Mouse (Mus musculus): Measurements from ENCODE around the gene Plscr5. TPM values are rescaled to one million over a fixed set of nuclear protein-coding genes. Genes with fewer than 3 reads are reported as not detected.

The Plscr5 gene
- 1.1 and 1.2 TPM in 2 replicates for polyA plus RNA-seq (2015; fragmentation: Nextera tagmentation; extraction: Ambion mirVana)

DNA sequence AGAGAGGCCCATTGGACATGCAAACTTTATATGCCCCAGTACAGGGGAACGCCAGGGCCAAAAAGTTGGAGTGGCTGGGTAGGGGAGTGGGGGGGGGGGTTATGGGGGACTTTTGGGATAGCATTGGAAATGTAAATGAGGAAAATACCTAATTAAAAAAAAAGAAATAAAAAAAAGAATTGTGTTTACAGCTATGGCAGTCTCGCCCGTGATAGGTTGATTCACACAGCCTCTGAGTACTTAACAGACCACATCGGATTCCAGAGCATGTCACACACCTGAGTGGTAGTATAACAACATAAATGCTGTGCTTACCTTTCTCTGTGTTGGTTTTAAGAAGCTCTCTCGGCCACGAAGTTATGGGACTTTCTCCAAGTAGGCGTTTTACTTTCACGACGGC, at the start of gene Plscr5:
Plscr5 (plus strand) TSS at position 301 of the 400 bp plus-strand sequence.

DNA sequence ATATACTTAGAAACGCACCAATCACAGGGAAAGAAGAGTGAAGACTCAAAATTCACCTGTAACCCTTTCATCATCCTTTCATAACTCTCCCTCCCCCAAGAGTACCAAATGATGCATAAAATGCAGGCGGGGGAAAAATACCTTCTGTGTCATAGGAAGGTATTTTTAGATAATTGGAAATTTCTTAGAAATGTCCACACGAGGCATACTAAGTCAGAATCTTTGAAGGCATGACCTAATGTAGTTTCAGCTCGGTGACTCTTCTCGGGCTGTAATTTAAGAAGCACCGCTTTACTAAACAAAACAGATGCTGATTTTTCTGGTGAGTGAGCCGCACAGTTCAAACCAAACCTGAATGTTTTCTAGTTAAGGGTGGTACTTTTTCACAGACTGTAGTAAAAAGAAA, 56.7 kb downstream of the Plscr5 start, which contains the start of gene Plscr1:
Plscr1 (plus strand) TSS at position 304 of the 406 bp plus-strand sequence.

Other genes starting within 250 kb of the Plscr5 start
- 13.1 and 14.0 TPM in 2 replicates for gene Plscr1, start 56.8 kb downstream of the Plscr5 start, polyA plus RNA-seq (2015; fragmentation: Nextera tagmentation; extraction: Ambion mirVana)
- gene Plscr2, start 82.7 kb downstream of the Plscr5 start, polyA plus RNA-seq (2015; fragmentation: Nextera tagmentation; extraction: Ambion mirVana): 1.4 and 3.3 TPM in 2 replicates
- not detected in 2 replicates for gene 1700057G04Rik, start 116.4 kb downstream of the Plscr5 start, polyA plus RNA-seq (2015; fragmentation: Nextera tagmentation; extraction: Ambion mirVana)